Comparison of ENCODE assay signal across 8 mouse cellular contexts in genomic region chr17:45555452-45556106, GRCm38 (mm10). TPM values are rescaled to one million over a fixed set of nuclear protein-coding genes. Genes with fewer than 3 reads are reported as not detected.
DNase-seq lines count a peak whose midpoint lies in the region; ATAC-seq and TF ChIP-seq lines count a peak whose summit lies in the region.

Gene Nfkbie (plus strand): TSS chr17:45555703.

- H3K79me2 ChIP-seq in macrophage (ENCODE audit: inconsistent target) = peaks cover 7% of the 10 kb centered on the region; the same call in 1 of the 2 replicates

- POLR2A ChIA-PET in Patski (lab: Charles Lee) = interaction anchor here (0.9 to 1.0 kb wide), 2 partner anchors 14 to 17 kb away, joined by 3 read pairs; partner anchors contain the start of gene Hsp90ab1

- H3K4me1 ChIP-seq in hindbrain, embryonic 14.5 days (replicated peaks; ENCODE audit: control insufficient read depth, insufficient read depth, low read length) = peaks cover 7% of the 10 kb centered on the region

- no peaks in the 10 kb centered on the region for H3K9me3 ChIP-seq in hindbrain, embryonic 14.5 days (ENCODE audit: control insufficient read depth, low read length)

- TF ChIP-seq CTCF in Patski (IDR thresholded peaks at IDR 0.05) = no peak

- H3K9ac ChIP-seq in hindbrain, embryonic 14.5 days = peak within 1 kb of the TSS; percentile 78

- no peaks in the 10 kb centered on the region for H3K36me3 ChIP-seq in hindbrain, embryonic 14.5 days (replicated peaks; ENCODE audit: control insufficient read depth, insufficient read depth)
- peaks cover 7% of the 10 kb centered on the region; the same call in 1 of the 2 replicates for H3K36me3 ChIP-seq in macrophage (ENCODE audit: inconsistent target)

- H3K27me3 ChIP-seq in Patski = peaks cover 3% of the 10 kb centered on the region
- H3K27me3 ChIP-seq in hindbrain, embryonic 14.5 days (ENCODE audit: control insufficient read depth, insufficient read depth, low read length) = no peaks in the 10 kb centered on the region

- ATAC-seq in Patski = peak; percentile 53
- peak; percentile 63 for ATAC-seq in hindbrain, embryonic 14.5 days (ENCODE audit: low FRiP score)

- CTCF ChIA-PET in Patski (lab: Charles Lee) = interaction anchor here (0.9 to 2.1 kb wide), 3 partner anchors 16 to 52 kb away, joined by 3 to 7 read pairs (median 3); no protein-coding TSS in a partner anchor

- WGBS in hindbrain, embryonic 14.5 days = under 1% methylated on average over 45 of the region's 45 CpGs
- 0% methylated on average over 42 of the region's 45 CpGs for WGBS in macrophage (ENCODE audit: missing documents)

- DNase-seq in Patski (ENCODE audit: low read depth, low spot score) = peak; percentile 80
- peak; percentile 95 to 98 for DNase-seq in cerebellum, postnatal 25 days
- peak; percentile 79 to 84 for DNase-seq in frontal cortex, postnatal 25 days (ENCODE audit: low spot score in 2 of 2)
- DNase-seq in hindbrain, embryonic 14.5 days (ENCODE audit: low spot score) = peak; percentile 84
- DNase-seq in left cerebral cortex, adult 11 months (ENCODE audit: low spot score) = peak; percentile 82
- DNase-seq in retina, postnatal 7 days (ENCODE audit: low read depth, low spot score) = peak; percentile 81
- DNase-seq in urinary bladder, adult 2 months (ENCODE audit: low spot score) = peak; percentile 84

- in situ Hi-C loops in Patski (cut with MboI; ENCODE audit: low pct_unique_long_range_greater_than_20kb) = no loop called here

- peak within 1 kb of the TSS; percentile 54 for H3K4me3 ChIP-seq in hindbrain, embryonic 14.5 days (replicated peaks; ENCODE audit: low read length)
- H3K4me3 ChIP-seq in macrophage (ENCODE audit: inconsistent target) = peak within 1 kb of the TSS; percentile 60

- no peak within 1 kb of the TSS for H3K27ac ChIP-seq in hindbrain, embryonic 14.5 days
- H3K27ac ChIP-seq in macrophage = peak within 1 kb of the TSS; percentile 37

- H3K4me2 ChIP-seq in hindbrain, embryonic 14.5 days (replicated peaks) = peak within 1 kb of the TSS; percentile 95

RNA-seq across cellular contexts. Expression of gene Nfkbie, which starts in this region (rescaled TPM):
- polyA plus RNA-seq in Patski (2021) = 9.5 TPM
- 4.3 and 4.7 TPM in 2 replicates for polyA plus RNA-seq in hindbrain, embryonic 14.5 days (2014; fragmentation: Nextera tagmentation; extraction: Ambion mirVana)
- total RNA-seq in macrophage (2018; cell fraction: chromatin; rRNA removed) = 100 to 1,000 TPM in 18 of 26 experiments, 10 to 100 TPM in 8; 11.3 to 677 (median 279) TPM
- total RNA-seq in macrophage (2018; cell fraction: cytosol; rRNA removed) = 100 to 1,000 TPM in 8 of 26 experiments, 10 to 100 TPM in 16, 1 to 10 TPM in 2; 7.9 to 269 (median 43.5) TPM
- 100 to 1,000 TPM in 19 of 26 experiments, 10 to 100 TPM in 6, 1 to 10 TPM in 1; 9.8 to 645 (median 296) TPM for total RNA-seq in macrophage (2018; cell fraction: nucleus; rRNA removed)
- 5.5 to 11.3 TPM (median 9.9 TPM) in 3 replicates for polyA plus RNA-seq in macrophage (2018)
- polyA plus RNA-seq in urinary bladder, adult 2 months (2012; rRNA removed) = 5.7 and 6.1 TPM in 2 replicates
